Mouse (Mus musculus) layer of hippocampus, postnatal 25 days (tissue): Measurements from ENCODE around the gene Jakmip3. TPM values are rescaled to one million over a fixed set of nuclear protein-coding genes. Genes with fewer than 3 reads are reported as not detected.
A peak's percentile ranks its signal among the peaks of the same experiment; 100 is the strongest.

Experiments
- DNase-seq, 2 experiments: peaks; one replicate each; pipeline ENCODE4 v3.0.0; 2022; ENCODE audit warnings: mixed read lengths in 2 of 2, low spot score in 1 of 2; ENCODE audit errors: extremely low spot score in 1 of 2
- total RNA-seq, 2 experiments: library from RNA; stranded (reverse); gene quantifications; 2 replicates each; pipeline ENCODE4 v1.2.3; 2021

Jakmip3 gene
- total RNA-seq: 10 to 100 TPM; 46.4 to 57.3 TPM

- DNase-seq: peak; percentile 55 to 68
These were observed at the start of gene Jakmip3 for GRCm38 (mm10) chr7:138940612-138941461. Jakmip3 (plus strand) TSS chr7:138940730.

GRCm38 (mm10) chr7:138898122-138898521, 42.4 kb upstream of the Jakmip3 start:
- DNase-seq: no peak

DNA sequence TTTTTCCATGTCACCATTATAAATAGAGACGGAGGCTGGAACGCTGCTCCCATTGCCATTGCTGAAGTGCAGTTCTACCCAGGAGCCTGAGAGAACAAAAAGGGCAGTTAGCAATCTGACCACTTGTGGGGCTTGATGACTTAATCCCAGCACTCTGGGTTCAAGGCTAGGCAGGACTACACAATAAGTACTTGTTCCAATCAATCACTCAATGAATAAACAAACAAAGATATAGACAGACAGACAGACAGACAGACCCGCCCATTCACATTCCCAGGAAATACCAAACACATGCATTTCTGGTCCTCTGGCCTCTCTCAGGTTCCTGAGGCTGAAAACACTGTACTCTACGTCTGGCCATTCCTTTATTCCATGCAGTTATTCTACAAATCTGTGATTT, 41.8 kb upstream of the Jakmip3 start:
- no peak for DNase-seq

GRCm38 (mm10) chr7:138903886-138904435, 36.6 kb upstream of the Jakmip3 start:
- DNase-seq: no peak

GRCm38 (mm10) chr7:138906441-138906840, 34.1 kb upstream of the Jakmip3 start:
- DNase-seq: no peak

DNA sequence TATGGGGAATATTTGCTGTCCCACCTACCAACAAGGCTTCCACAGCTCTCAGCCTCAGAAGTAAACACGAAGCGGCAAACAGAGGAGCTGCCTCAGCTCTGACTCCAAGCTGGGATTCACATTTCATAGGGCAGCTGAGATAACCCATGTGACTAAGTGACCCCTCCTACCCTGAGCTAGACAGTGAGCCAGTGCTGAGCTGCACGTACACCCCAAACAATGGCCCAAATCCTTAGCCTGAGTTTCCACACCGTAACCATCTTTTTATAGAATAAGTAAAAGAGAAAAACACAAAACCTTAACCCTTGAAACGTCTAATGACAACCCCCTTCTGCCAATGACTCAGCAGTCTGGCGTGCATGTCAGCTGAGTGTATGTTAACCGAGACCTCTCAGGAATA, 33.5 kb upstream of the Jakmip3 start:
- no peak for DNase-seq

GRCm38 (mm10) chr7:138907976-138908375, 32.6 kb upstream of the Jakmip3 start:
- DNase-seq: no peak

- DNase-seq: no peak
These were observed 31.7 kb upstream of the Jakmip3 start for GRCm38 (mm10) chr7:138908768-138909276.

DNA sequence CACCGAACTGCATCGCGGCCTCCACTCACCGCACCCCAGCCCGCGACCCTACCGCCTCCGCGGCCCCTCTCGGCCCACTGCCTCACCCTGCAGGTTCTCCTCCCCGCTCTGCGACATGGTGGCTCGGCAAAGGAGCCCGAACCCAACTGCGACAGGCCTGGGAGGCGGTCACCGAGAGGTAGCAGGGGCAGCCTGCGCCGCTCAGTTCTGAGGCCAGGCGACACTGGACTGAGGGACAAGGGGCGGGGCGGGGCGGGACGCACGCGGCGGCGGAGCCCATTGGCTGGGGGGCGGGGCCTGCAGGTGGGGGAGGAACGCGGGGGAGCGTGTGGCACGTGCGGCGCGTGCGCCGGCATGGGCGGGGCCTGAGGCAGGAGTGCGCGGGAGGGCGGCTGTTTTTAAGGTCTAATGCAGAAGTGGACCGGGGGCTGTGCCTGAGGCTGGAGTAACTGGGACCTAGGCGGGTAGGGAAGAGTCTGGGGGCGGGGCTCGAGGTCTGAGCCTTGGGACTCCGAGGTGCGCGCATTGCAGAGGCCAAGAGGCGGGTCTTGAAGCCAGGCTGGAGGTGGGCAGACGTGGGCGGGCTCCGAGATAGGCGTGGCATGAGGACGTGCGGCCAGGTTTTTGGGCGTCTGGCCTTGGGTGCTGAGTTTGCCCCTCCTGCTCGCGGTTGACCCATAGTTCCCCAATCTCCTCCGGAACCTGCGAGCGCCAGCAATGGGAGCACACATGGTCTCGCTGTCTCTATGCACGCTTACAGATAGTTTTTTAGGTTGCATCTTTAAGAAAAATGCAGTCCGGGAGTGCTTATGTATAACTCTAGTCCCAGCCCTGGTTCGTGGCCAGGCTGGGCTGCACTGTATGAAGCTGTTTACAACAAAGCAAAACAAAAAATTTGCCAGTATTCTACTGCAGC, 31.0 kb upstream of the Jakmip3 start, which contains the start of gene Bnip3:
Gene Bnip3 (minus strand): TSS at position 243 of the 916 bp plus-strand sequence.
- DNase-seq: peak; percentile 72 to 78

- DNase-seq: no peak
These were observed 30.4 kb upstream of the Jakmip3 start for GRCm38 (mm10) chr7:138910193-138910562.

- no peak for DNase-seq
These were observed 26.9 kb upstream of the Jakmip3 start for GRCm38 (mm10) chr7:138913616-138914015.

- DNase-seq: no peak
These were observed 21.2 kb upstream of the Jakmip3 start for GRCm38 (mm10) chr7:138919156-138919944.

DNA sequence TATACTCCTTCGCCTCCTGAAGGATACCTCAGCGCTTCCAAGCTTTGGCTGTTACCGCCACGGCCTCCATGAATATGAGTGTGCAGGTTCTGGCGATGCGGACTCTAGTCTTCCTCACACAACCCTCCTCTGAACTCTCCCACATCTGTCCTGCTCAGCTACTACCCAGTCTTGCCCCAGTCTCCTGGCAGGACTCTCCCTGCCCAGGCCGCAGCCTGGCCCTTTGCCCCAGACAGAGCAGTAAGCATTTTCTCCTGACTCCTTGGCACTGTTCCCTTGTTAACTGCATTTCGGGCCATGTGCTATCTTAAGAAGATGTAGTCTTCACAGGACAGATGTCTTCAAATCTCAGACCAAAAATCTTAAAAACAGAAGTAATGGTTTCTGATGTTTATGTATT, 18.9 kb upstream of the Jakmip3 start:
- DNase-seq: no peak

GRCm38 (mm10) chr7:138923756-138924425, 16.6 kb upstream of the Jakmip3 start:
- no peak for DNase-seq

DNA sequence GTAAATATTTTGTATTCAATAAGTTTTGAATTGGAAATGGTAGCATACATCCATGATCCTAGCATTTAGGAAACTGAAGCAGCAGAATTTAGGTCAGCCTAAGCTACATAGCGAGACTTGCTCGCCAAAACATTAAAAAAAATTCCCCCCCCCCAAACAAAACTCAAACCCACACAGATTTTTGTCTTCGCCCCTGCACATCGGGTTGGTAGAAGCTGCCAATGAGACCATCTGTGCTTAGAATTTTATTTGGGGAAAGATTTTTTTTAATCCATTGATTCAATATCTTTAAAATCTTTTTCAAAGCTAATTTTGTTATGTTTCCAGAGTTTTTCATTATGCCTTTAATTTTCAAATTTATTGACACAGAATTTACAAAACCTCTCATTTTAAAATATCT, 12.1 kb upstream of the Jakmip3 start:
- no peak for DNase-seq

DNA sequence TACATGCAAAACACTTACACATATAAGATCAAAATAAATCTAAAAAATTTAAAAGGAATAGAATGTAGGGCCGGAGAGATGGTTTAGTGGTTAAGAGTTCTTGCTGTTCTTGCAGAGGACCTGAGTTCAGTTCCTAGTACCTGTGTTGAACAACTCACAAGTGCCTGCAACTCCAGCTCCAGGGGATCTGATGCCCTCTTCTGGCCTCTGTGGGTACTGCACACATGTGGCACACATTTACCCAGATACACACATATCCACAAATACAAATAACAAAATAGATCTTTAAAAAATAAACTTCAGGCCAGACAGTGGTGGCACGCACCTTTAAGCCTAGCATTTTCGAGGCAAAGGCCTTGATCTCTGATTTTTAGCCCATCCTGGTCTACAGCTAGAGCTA, 6.0 kb upstream of the Jakmip3 start:
- DNase-seq: no peak

GRCm38 (mm10) chr7:138938991-138939390, 1.5 kb upstream of the Jakmip3 start:
- DNase-seq: no peak

DNA sequence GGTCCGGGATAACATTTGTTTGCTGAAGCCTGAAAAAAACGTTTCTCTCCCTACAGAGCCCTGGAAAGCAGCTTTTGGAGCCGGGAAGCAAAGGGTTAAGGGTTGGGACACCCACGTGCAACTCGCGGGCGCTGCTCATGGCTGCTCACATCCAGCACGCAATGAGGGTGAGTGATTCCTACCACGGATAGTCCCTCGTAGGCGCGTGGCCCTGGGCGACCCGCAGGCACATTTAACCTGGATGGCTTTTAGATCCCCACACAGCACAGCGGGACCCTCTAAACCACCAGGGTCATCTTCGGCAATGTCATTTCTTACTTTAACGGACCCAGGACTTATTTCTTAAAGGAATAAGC, 296 bp upstream of the Jakmip3 start:
- peak; percentile 52 to 59 for DNase-seq

DNA sequence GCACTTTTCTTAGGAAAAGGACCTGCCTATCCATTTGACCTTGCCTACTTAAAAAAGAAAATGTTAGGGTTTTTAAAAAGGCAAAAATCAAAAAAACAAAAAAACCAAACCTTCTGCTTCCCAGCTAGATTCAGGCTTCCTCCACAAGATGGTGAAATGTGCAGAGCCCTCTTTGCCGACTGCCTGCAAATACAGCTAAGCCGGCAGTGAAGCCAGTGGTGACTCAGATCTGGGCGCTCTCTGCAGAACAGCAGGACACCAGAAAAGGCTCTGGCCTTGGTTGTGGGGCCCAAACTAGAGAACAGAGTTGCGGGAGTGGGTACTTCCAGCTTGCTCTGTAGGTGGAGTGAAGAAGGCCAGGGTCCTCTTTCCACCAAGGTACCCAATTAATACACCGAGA, 1.0 kb downstream of the Jakmip3 start:
- DNase-seq: no peak

DNA sequence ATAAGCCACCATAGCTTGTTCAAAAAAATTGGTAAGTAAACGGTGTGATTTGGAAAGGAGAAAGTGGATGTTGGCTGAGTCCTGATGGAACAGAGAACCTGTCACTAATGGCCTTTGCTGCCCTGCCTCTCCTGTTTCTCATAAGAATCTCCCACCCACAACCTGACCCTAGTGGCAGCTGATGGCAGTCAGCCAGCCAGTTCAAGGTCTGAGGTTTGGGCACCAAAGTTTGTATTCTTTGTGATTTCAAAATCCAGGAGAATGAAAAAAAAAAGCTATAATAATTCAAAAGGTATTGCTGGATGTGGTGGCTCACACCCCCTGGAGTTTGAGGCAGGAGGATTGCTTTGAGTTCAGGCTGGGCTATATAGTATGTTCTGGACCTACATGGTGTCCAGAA, 1.8 kb downstream of the Jakmip3 start:
- no peak for DNase-seq
